Mouse (Mus musculus) ovary, postnatal 14 days (tissue): ENCODE measurements around the gene Pid1.

Experiments
- DNase-seq: peaks from one replicate; pipeline ENCODE4 v3.0.0; 2022; ENCODE audit warnings: low spot score

The Pid1 gene

GRCm38 (mm10) chr1:84363967-84364366, at the start of gene Pid1:
Pid1 (minus strand) TSS chr1:84364180.
- no peak for DNase-seq

GRCm38 (mm10) chr1:84409514-84409913, 45.5 kb upstream of the Pid1 start:
- no peak for DNase-seq

- DNase-seq = no peak
These were observed 44.9 kb upstream of the Pid1 start for GRCm38 (mm10) chr1:84408873-84409272.

- no peak for DNase-seq
These were observed 42.9 kb upstream of the Pid1 start for GRCm38 (mm10) chr1:84406891-84407290.

- no peak for DNase-seq
These were observed 41.7 kb upstream of the Pid1 start for GRCm38 (mm10) chr1:84405551-84406290.

- no peak for DNase-seq
These were observed 40.9 kb upstream of the Pid1 start for GRCm38 (mm10) chr1:84404880-84405279.

- no peak for DNase-seq
These were observed 38.2 kb upstream of the Pid1 start for GRCm38 (mm10) chr1:84402154-84402553.

- no peak for DNase-seq
These were observed 35.7 kb upstream of the Pid1 start for GRCm38 (mm10) chr1:84399671-84400070.

GRCm38 (mm10) chr1:84399118-84399517, 35.1 kb upstream of the Pid1 start:
- DNase-seq = no peak

GRCm38 (mm10) chr1:84396787-84397186, 32.8 kb upstream of the Pid1 start:
- no peak for DNase-seq

GRCm38 (mm10) chr1:84395928-84396327, 31.9 kb upstream of the Pid1 start:
- no peak for DNase-seq

GRCm38 (mm10) chr1:84390961-84391360, 27.0 kb upstream of the Pid1 start:
- no peak for DNase-seq

GRCm38 (mm10) chr1:84387616-84388015, 23.6 kb upstream of the Pid1 start:
- DNase-seq = no peak

- DNase-seq = no peak
These were observed 22.6 kb upstream of the Pid1 start for GRCm38 (mm10) chr1:84386481-84387146.

- DNase-seq = no peak
These were observed 18.7 kb upstream of the Pid1 start for GRCm38 (mm10) chr1:84382709-84383108.

- no peak for DNase-seq
These were observed 18.1 kb upstream of the Pid1 start for GRCm38 (mm10) chr1:84382064-84382463.

- DNase-seq = no peak
These were observed 16.9 kb upstream of the Pid1 start for GRCm38 (mm10) chr1:84380895-84381294.

- no peak for DNase-seq
These were observed 3.8 kb upstream of the Pid1 start for GRCm38 (mm10) chr1:84367733-84368132.

GRCm38 (mm10) chr1:84366553-84366952, 2.6 kb upstream of the Pid1 start:
- DNase-seq = no peak

- no peak for DNase-seq
These were observed 1.0 kb downstream of the Pid1 start for GRCm38 (mm10) chr1:84362709-84363617.

GRCm38 (mm10) chr1:84362209-84362608, 1.8 kb downstream of the Pid1 start:
- no peak for DNase-seq

- no peak for DNase-seq
These were observed 2.6 kb downstream of the Pid1 start for GRCm38 (mm10) chr1:84361389-84361788.
